In genomic region chr1:192765531-192765930, GRCm38 (mm10) we compare ENCODE assay signal across 17 mouse cellular contexts. TPM values are rescaled to one million over a fixed set of nuclear protein-coding genes. Genes with fewer than 3 reads are reported as not detected.
DNase-seq lines count a peak whose midpoint lies in the region; TF ChIP-seq lines count a peak whose summit lies in the region.
"Had no signal": no experiment of that assay in that cellular context is flagged by ENCODE, and none has a peak within 500 bp of the region (broad histone marks: within the 10 kb centered on the region; RNA-seq: fewer than 3 reads in every experiment).

No protein-coding gene starts in this region.

- no peak for DNase-seq in layer of hippocampus, adult 2 months (ENCODE audit: low spot score in 2 of 2)
- no peak for DNase-seq in layer of hippocampus, postnatal 10 days (ENCODE audit: low spot score in 2 of 2)
- peak; percentile 31 for DNase-seq in thymus, postnatal 0 days (ENCODE audit: low spot score)
- no peak for DNase-seq in thymus, adult 18-20 months
- DNase-seq in R1 (ENCODE audit: low read depth, low spot score) = peak; percentile 38
- peak; percentile 29 for DNase-seq in splenic B cell, adult 2 months (ENCODE audit: low read depth, low spot score)
- no peak for DNase-seq in gastrocnemius, postnatal 4 days (ENCODE audit: low spot score in 2 of 2)
- no peak for DNase-seq in spleen, postnatal 14 days (ENCODE audit: low spot score in 2 of 2)
- DNase-seq: adrenal gland, postnatal 36 days; cerebellum, postnatal 10 days; heart, postnatal 4 days; right cerebral cortex, adult 18-20 months had no signal

- peak; percentile 27; the same call in 1 of the 2 replicates for TF ChIP-seq CTCF in layer of hippocampus, adult 2 months (conservative IDR thresholded peaks at IDR 0.05)

- no peaks in the 10 kb centered on the region for H3K27me3 ChIP-seq in splenic B cell, adult 2 months (ENCODE audit: control insufficient read depth, insufficient read depth, low read length, poor library complexity, severe bottlenecking)
- H3K27me3 ChIP-seq: heart, embryonic 12.5 days; lung, embryonic 15.5 days; stomach, embryonic 15.5 days had no signal

- H3K27ac ChIP-seq in layer of hippocampus, adult 2 months = no peak overlapping the region
- H3K27ac ChIP-seq: forebrain, embryonic 12.5 days; lung, embryonic 15.5 days; stomach, embryonic 15.5 days had no signal

- H3K36me3 ChIP-seq in splenic B cell, adult 2 months (ENCODE audit: control insufficient read depth, insufficient read depth, low read length, poor library complexity, severe bottlenecking) = no peaks in the 10 kb centered on the region
- H3K36me3 ChIP-seq: forebrain, embryonic 12.5 days; heart, embryonic 12.5 days; lung, embryonic 15.5 days; stomach, embryonic 15.5 days had no signal

- no peak overlapping the region for H3K4me3 ChIP-seq in layer of hippocampus, adult 2 months
- H3K4me3 ChIP-seq: forebrain, embryonic 12.5 days; heart, embryonic 12.5 days; lung, embryonic 15.5 days; megakaryocyte, embryonic 14.5 days; stomach, embryonic 15.5 days had no signal

RNA-seq across cellular contexts. Expression of gene Hhat, which starts 5.5 kb away (rescaled TPM):
- total RNA-seq in layer of hippocampus, adult 2 months (2021) = 1 to 10 TPM; 1.6 TPM
- 1 to 10 TPM; 2.0 to 2.8 TPM for total RNA-seq in layer of hippocampus, postnatal 10 days (2021)
- 3.6 and 3.7 TPM in 2 replicates for polyA plus RNA-seq in thymus, postnatal 0 days (2015; fragmentation: Nextera tagmentation; extraction: Ambion mirVana)
- 1 to 10 TPM; 6.2 to 8.1 TPM for total RNA-seq in gastrocnemius, postnatal 4 days (2021)

Comparison
In these comparisons a context has a peak if more than half of its experiments do, and no peak if none do; other contexts are left out.
1. DNase-seq: peak in thymus, postnatal 0 days (single experiment), R1 (single experiment) and splenic B cell, adult 2 months (single experiment); none in layer of hippocampus, adult 2 months (0 of 2), layer of hippocampus, postnatal 10 days (0 of 2), thymus, adult 18-20 months (0 of 2), gastrocnemius, postnatal 4 days (0 of 2) and spleen, postnatal 14 days (0 of 2).